Mouse (Mus musculus) forebrain, postnatal 0 days (tissue): ENCODE measurements around the gene Syt8. TPM values are rescaled to one million over a fixed set of nuclear protein-coding genes. Genes with fewer than 3 reads are reported as not detected.

ENCODE experiments used
- ATAC-seq: fragments of 200-750 bp; cut with Nextera tagmentation; 2 replicates; pipeline ENCODE4 v1.8.0; 2017; ENCODE audit warnings: mild to moderate bottlenecking, moderate library complexity
- DNase-seq: peaks from one replicate; pipeline ENCODE4 v3.0.0-alpha.2; 2015
- H3K27ac ChIP-seq: fragments of 300-500 bp; sonication (generic); 2 replicates; pipeline ENCODE4 v1.5.1; 2014; ENCODE audit warnings: low read depth, mild to moderate bottlenecking, antibody characterized with exemption, low read length, moderate library complexity, mixed read lengths
- H3K27me3 ChIP-seq: fragments of 300-500 bp; sonication (generic); 2 replicates; pipeline ENCODE4 v1.6.1; 2014; ENCODE audit warnings: mild to moderate bottlenecking, low read length, mixed read lengths; ENCODE audit not compliant: insufficient read depth
- H3K36me3 ChIP-seq: fragments of 300-500 bp; sonication (generic); 2 replicates; pipeline ENCODE4 v1.6.1; 2014; ENCODE audit warnings: mild to moderate bottlenecking, moderate library complexity; ENCODE audit not compliant: insufficient read depth
- H3K4me1 ChIP-seq: fragments of 300-500 bp; sonication (generic); 2 replicates; pipeline ENCODE4 v1.6.1; 2014; ENCODE audit warnings: antibody characterized with exemption; ENCODE audit not compliant: insufficient read depth
- H3K4me2 ChIP-seq: fragments of 300-500 bp; sonication (generic); 2 replicates; pipeline ENCODE4 v1.6.1; 2014; ENCODE audit warnings: low read depth, mild to moderate bottlenecking, moderate library complexity
- H3K4me3 ChIP-seq: fragments of 300-500 bp; sonication (generic); 2 replicates; pipeline ENCODE4 v1.5.1; 2014; ENCODE audit warnings: low read depth, low read length, mixed read lengths
- H3K9ac ChIP-seq: fragments of 300-500 bp; sonication (generic); 2 replicates; pipeline ENCODE4 v1.6.1; 2014; ENCODE audit warnings: mild to moderate bottlenecking
- H3K9me3 ChIP-seq: fragments of 300-500 bp; sonication (generic); 2 replicates; pipeline ENCODE4 v1.6.1; 2016; ENCODE audit warnings: low read length
- CTCF ChIP-seq: sonication (generic); IDR thresholded peaks from 2 replicates; pipeline ENCODE4 v1.5.1; 2016; ENCODE audit warnings: antibody characterized with exemption, control low read depth, low read depth
- WGBS: fragments of 180-500 bp; shearing (Covaris S2); extraction: QIAGEN DNeasy Blood & Tissue Kit; methylation state at CpG from one replicate; pipeline ENCODE4 v1.1.7; 2014; 5-methylcytosine and 5-hydroxymethylcytosine counted together
- polyA plus RNA-seq: library from polyadenylated mRNA; unstranded; fragments of >200 nt; fragmentation: Nextera tagmentation; extraction: Ambion mirVana; gene quantifications from 2 replicates; pipeline ENCODE4 v1.2.1, GENCODE M21; 2015
- total RNA-seq: library from RNA; depleted of rRNA; stranded (reverse); fragments of >200 nt; gene quantifications from 2 replicates; pipeline ENCODE4 v1.2.3, GENCODE M21; 2014; rRNA removed

Syt8 gene
- total RNA-seq (not detected in 2 replicates), polyA plus RNA-seq (not detected in 2 replicates)

GRCm38 (mm10) chr7:142434137-142434865 lies at the start of gene Syt8:
Syt8 (plus strand) TSS chr7:142434850.
- Histone ChIP-seq H3K9me3 (no peaks in the 10 kb centered on the region), H3K9ac (no peak within 1 kb of the TSS; the same call in 1 of the 2 replicates), H3K4me1 (no peaks in the 10 kb centered on the region), H3K36me3 (no peaks in the 10 kb centered on the region), H3K27ac (no peak within 1 kb of the TSS), H3K4me3 (no peak within 1 kb of the TSS), H3K27me3 (no peaks in the 10 kb centered on the region), H3K4me2 (no peak within 1 kb of the TSS)
- DNase-seq: no peak
- no peak for TF ChIP-seq CTCF
- WGBS: 91% methylated on average over 10 of the region's 10 CpGs
- no peak for ATAC-seq

GRCm38 (mm10) chr7:142385742-142386403 lies 48.8 kb upstream of the Syt8 start:
- Histone ChIP-seq H3K4me3 (no peak overlapping the region), H3K9ac (no peak overlapping the region), H3K36me3 (peaks cover 43% of the 10 kb centered on the region), H3K27me3 (no peaks in the 10 kb centered on the region), H3K9me3 (no peaks in the 10 kb centered on the region), H3K27ac (no peak overlapping the region), H3K4me1 (peaks cover 13% of the 10 kb centered on the region), H3K4me2 (peak overlapping the region; percentile 76)
- TF ChIP-seq CTCF: no peak
- WGBS: 89% methylated on average over 3 of the region's 3 CpGs
- ATAC-seq (no peak), DNase-seq (no peak)

GRCm38 (mm10) chr7:142386621-142387201 lies 47.9 kb upstream of the Syt8 start:
- Histone ChIP-seq H3K9ac (peak overlapping the region; percentile 82), H3K4me2 (peak overlapping the region; percentile 76), H3K4me1 (peaks cover 13% of the 10 kb centered on the region), H3K9me3 (no peaks in the 10 kb centered on the region), H3K27me3 (no peaks in the 10 kb centered on the region), H3K36me3 (peaks cover 35% of the 10 kb centered on the region), H3K27ac (peak overlapping the region; percentile 0; the same call in 1 of the 2 replicates), H3K4me3 (peak overlapping the region; percentile 64)
- no peak for TF ChIP-seq CTCF
- WGBS: 55% methylated on average over 6 of the region's 6 CpGs
- no peak for DNase-seq
- no peak for ATAC-seq

GRCm38 (mm10) chr7:142387419-142388148 lies 47.1 kb upstream of the Syt8 start, which contains the start of gene Ctsd:
Ctsd (minus strand) TSS chr7:142388038.
- 3% methylated on average over 55 of the region's 55 CpGs for WGBS
- ATAC-seq: peak; percentile 99

GRCm38 (mm10) chr7:142388198-142388597 lies 46.5 kb upstream of the Syt8 start:
- ATAC-seq: peak; percentile 21
- H3K27ac ChIP-seq: peak overlapping the region; percentile 72
- WGBS: 88% methylated on average over 1 of the region's 1 CpGs
- H3K36me3 ChIP-seq: peaks cover 20% of the 10 kb centered on the region
- H3K4me1 ChIP-seq: peaks cover 13% of the 10 kb centered on the region
- peak overlapping the region; percentile 76 for H3K4me2 ChIP-seq
- no peak for DNase-seq
- TF ChIP-seq CTCF: no peak
- no peaks in the 10 kb centered on the region for H3K27me3 ChIP-seq
- no peaks in the 10 kb centered on the region for H3K9me3 ChIP-seq
- peak overlapping the region; percentile 82 for H3K9ac ChIP-seq
- H3K4me3 ChIP-seq: peak overlapping the region; percentile 64

More at GRCm38 (mm10) chr7:142387419-142388148, 47.1 kb upstream of the Syt8 start, which contains the start of gene Ctsd:
- Histone ChIP-seq H3K4me1 (peaks cover 13% of the 10 kb centered on the region), H3K4me2 (peak within 1 kb of the TSS; percentile 76), H3K4me3 (peak within 1 kb of the TSS; percentile 64), H3K36me3 (peaks cover 26% of the 10 kb centered on the region), H3K9me3 (no peaks in the 10 kb centered on the region), H3K27me3 (no peaks in the 10 kb centered on the region), H3K9ac (peak within 1 kb of the TSS; percentile 82), H3K27ac (peak within 1 kb of the TSS; percentile 72)
- DNase-seq: peak; percentile 96
- TF ChIP-seq CTCF: no peak

GRCm38 (mm10) chr7:142388740-142389139 lies 45.9 kb upstream of the Syt8 start:
- 92% methylated on average over 2 of the region's 2 CpGs for WGBS
- Histone ChIP-seq H3K4me3 (no peak overlapping the region), H3K9ac (no peak overlapping the region), H3K27me3 (no peaks in the 10 kb centered on the region), H3K9me3 (no peaks in the 10 kb centered on the region), H3K4me2 (no peak overlapping the region), H3K27ac (no peak overlapping the region), H3K4me1 (peaks cover 13% of the 10 kb centered on the region), H3K36me3 (peaks cover 14% of the 10 kb centered on the region)
- no peak for DNase-seq
- TF ChIP-seq CTCF: no peak
- no peak for ATAC-seq
